In the genomic region with DNA sequence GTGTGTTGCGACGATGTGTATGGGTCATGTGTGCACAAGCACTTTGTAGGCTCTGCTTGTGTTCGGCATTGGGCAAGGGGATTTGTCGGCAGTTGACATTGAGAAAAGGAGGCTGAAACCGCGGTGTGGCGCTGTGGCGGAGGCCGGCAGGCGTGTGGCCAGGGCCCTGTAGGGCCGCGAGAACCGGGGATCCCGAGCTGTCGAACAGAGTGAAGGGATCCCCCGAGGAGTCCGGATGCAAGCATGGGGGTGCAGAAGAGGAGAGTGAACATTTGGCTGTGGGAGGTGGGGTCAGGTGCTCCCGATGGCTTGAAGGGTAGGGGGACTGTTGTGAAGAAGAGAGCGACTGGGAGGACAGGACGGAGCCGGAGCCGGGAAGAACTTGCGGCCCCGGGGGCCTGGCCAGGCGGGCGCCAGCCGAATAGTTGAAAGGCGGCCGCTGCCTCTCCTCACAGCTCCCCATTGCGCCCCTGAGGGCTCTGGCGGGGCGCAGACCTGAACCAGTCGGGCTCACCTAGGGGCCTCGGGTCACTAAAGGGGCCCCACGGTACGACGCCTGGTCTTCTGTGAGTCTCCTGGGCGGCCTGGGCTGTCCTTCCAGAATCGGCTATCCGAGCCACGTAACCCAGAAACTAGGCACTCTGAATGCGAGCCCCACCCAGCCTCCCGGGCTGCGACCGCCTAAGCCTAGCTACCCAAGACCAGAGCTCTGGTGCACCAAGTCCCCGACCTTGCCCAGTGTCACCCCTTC, we compare ENCODE assay signal across 10 mouse cellular contexts. TPM values are rescaled to one million over a fixed set of nuclear protein-coding genes. Genes with fewer than 3 reads are reported as not detected.
DNase-seq lines count a peak whose midpoint lies in the region; ATAC-seq and TF ChIP-seq lines count a peak whose summit lies in the region.
"Had no signal": no experiment of that assay in that cellular context is flagged by ENCODE, and none has a peak within 500 bp of the region (broad histone marks: within the 10 kb centered on the region; RNA-seq: fewer than 3 reads in every experiment).

No protein-coding gene starts in this region.

- H3K27ac ChIP-seq in kidney, adult 2 months (ENCODE audit: insufficient read depth, low read depth, low read length) = no peak overlapping the region
- H3K27ac ChIP-seq in hindbrain, embryonic 16.5 days (ENCODE audit: low read depth, low read length) = no peak overlapping the region
- H3K27ac ChIP-seq in midbrain, embryonic 10.5 days (replicated peaks) = no peak overlapping the region

- H3K36me3 ChIP-seq in kidney, adult 2 months (ENCODE audit: control insufficient read depth, insufficient read depth, low read length) = no peaks in the 10 kb centered on the region
- no peaks in the 10 kb centered on the region for H3K36me3 ChIP-seq in hindbrain, embryonic 16.5 days (ENCODE audit: control insufficient read depth, insufficient read depth, low read length)
- H3K36me3 ChIP-seq in midbrain, embryonic 10.5 days = peaks cover 3% of the 10 kb centered on the region; the same call in 1 of the 2 replicates

- DNase-seq in kidney, adult 2 months = no peak
- DNase-seq in kidney, adult 18-20 months = no peak
- DNase-seq in adrenal gland, postnatal 25 days = peak; percentile 54
- peak; percentile 28 to 30 for DNase-seq in gastrocnemius, adult 8-10 months (ENCODE audit: low spot score in 2 of 2)
- DNase-seq in midbrain, embryonic 10.5 days (ENCODE audit: low spot score) = peak; percentile 83

- peaks cover 2% of the 10 kb centered on the region; the same call in 1 of the 2 replicates for H3K27me3 ChIP-seq in kidney, adult 2 months (replicated peaks; ENCODE audit: control insufficient read depth, insufficient read depth, low read length)
- peaks cover 52% of the 10 kb centered on the region for H3K27me3 ChIP-seq in hindbrain, embryonic 16.5 days (replicated peaks; ENCODE audit: control insufficient read depth, insufficient read depth, low read length)
- H3K27me3 ChIP-seq in midbrain, embryonic 10.5 days (ENCODE audit: low read depth, poor library complexity, severe bottlenecking) = peaks cover 96% of the 10 kb centered on the region

- H3K9ac ChIP-seq in hindbrain, embryonic 16.5 days (ENCODE audit: low read depth, low read length) = no peak overlapping the region

- no peak overlapping the region for H3K4me2 ChIP-seq in hindbrain, embryonic 16.5 days (ENCODE audit: low read length)

- 2% methylated on average over 46 of the region's 46 CpGs for WGBS in kidney, adult 2 months
- WGBS in hindbrain, embryonic 16.5 days = under 1% methylated on average over 40 of the region's 46 CpGs
- under 1% methylated on average over 42 of the region's 46 CpGs for WGBS in midbrain, embryonic 10.5 days

- H3K9me3 ChIP-seq in hindbrain, embryonic 16.5 days (ENCODE audit: control insufficient read depth, low read length) = no peaks in the 10 kb centered on the region
- H3K9me3 ChIP-seq in midbrain, embryonic 10.5 days (replicated peaks) = no peaks in the 10 kb centered on the region

- H3K4me1 ChIP-seq in kidney, adult 2 months (ENCODE audit: control insufficient read depth, insufficient read depth, low read length) = no peaks in the 10 kb centered on the region
- H3K4me1 ChIP-seq in hindbrain, embryonic 16.5 days (ENCODE audit: control insufficient read depth, insufficient read depth, low read depth, low read length) = peaks cover 2% of the 10 kb centered on the region; the same call in 1 of the 2 replicates
- peaks cover 35% of the 10 kb centered on the region for H3K4me1 ChIP-seq in midbrain, embryonic 10.5 days

- H3K4me3 ChIP-seq in kidney, adult 2 months (ENCODE audit: insufficient read depth, low read depth, low read length) = no peak overlapping the region
- no peak overlapping the region; the same call in 1 of the 2 replicates for H3K4me3 ChIP-seq in hindbrain, embryonic 16.5 days (ENCODE audit: low read length)
- peak overlapping the region; percentile 40 for H3K4me3 ChIP-seq in midbrain, embryonic 10.5 days
- H3K4me3 ChIP-seq: erythroblast, embryonic 14.5 days had no signal

- peak; percentile 53; the same call in 1 of the 2 replicates for ATAC-seq in hindbrain, embryonic 16.5 days
- no peak for ATAC-seq in erythroid progenitor cell, adult 5-6 weeks (replicated peaks; ENCODE audit: low FRiP score, poor library complexity, severe bottlenecking)
- no peak for ATAC-seq in inflammation-experienced regulatory T-cells, adult 6 months

- TF ChIP-seq CTCF in kidney, adult 2 months (conservative IDR thresholded peaks at IDR 0.05; ENCODE audit: insufficient read depth, insufficient read length, low read depth, low read length) = peak; percentile 34

- TF ChIP-seq POLR2A in kidney, adult 2 months (IDR thresholded peaks at IDR 0.05; ENCODE audit: low read depth, low read length) = no peak

RNA-seq across cellular contexts. Expression of a gene that starts 7.3 kb away (rescaled TPM):
- 1.0 and 1.1 TPM in 2 replicates for polyA plus RNA-seq in kidney, adult 2 months (2012; rRNA removed)
- total RNA-seq in adrenal gland, postnatal 25 days (2021) = 1.1 and 1.3 TPM in 2 replicates
- 1 to 10 TPM; 1.2 to 1.7 (median 1.4) TPM for total RNA-seq in gastrocnemius, adult 8-10 months (2022)
- polyA plus RNA-seq in hindbrain, embryonic 16.5 days (2015; fragmentation: Nextera tagmentation; extraction: Ambion mirVana) = 28.9 and 30.5 TPM in 2 replicates
- 150 and 155 TPM in 2 replicates for polyA plus RNA-seq in midbrain, embryonic 10.5 days (2016; fragmentation: Nextera tagmentation; extraction: Ambion mirVana)
- total RNA-seq in erythroid progenitor cell, adult 5-6 weeks (2015; ENCODE audit: low replicate concordance) = not detected in 2 replicates
- total RNA-seq in erythroid progenitor cell, adult 5-6 weeks (2017; ENCODE audit: low replicate concordance) = not detected in 2 replicates
- polyA plus RNA-seq in inflammation-experienced regulatory T-cells, adult 6 months (2017; shearing (Covaris generic)) = not detected
- total RNA-seq: neutrophil, adult 5-6 weeks had no signal
- polyA plus RNA-seq: erythroblast, embryonic 14.5 days had no signal

Comparison
In these comparisons a context has a peak if more than half of its experiments do, and no peak if none do; other contexts are left out.
1. DNase-seq: peak in adrenal gland, postnatal 25 days (single experiment), gastrocnemius, adult 8-10 months (2 of 2) and midbrain, embryonic 10.5 days (single experiment); none in kidney, adult 2 months (single experiment) and kidney, adult 18-20 months (single experiment).
2. RNA of a gene that starts 7.3 kb away (polyA plus RNA-seq): 150 to 155 TPM in midbrain, embryonic 10.5 days and 28.9 to 30.5 TPM in hindbrain, embryonic 16.5 days; 1.0 to 1.1 TPM in kidney, adult 2 months and not detected in inflammation-experienced regulatory T-cells, adult 6 months; every median in the first group is over 10 times any median in the second.